Mouse (Mus musculus): ENCODE data around the gene Ifrd1. TPM values are rescaled to one million over a fixed set of nuclear protein-coding genes. Genes with fewer than 3 reads are reported as not detected.

The Ifrd1 gene
- polyA plus RNA-seq, 1 experiment from 2014 or later, result 106 TPM

Other genes starting within 250 kb of the Ifrd1 start
- gene Arl4a, start 210.5 kb downstream of the Ifrd1 start, polyA plus RNA-seq (2018), result 8.2 to 12.8 TPM (median 10.7 TPM) in 3 replicates
- 0.18 to 1.1 TPM (median 0.27 TPM) in 3 replicates for gene Scin, start 114.3 kb downstream of the Ifrd1 start, polyA plus RNA-seq (2018)
- not detected in 3 replicates for gene Lsmem1, start 49.0 kb downstream of the Ifrd1 start, polyA plus RNA-seq (2018)
- 17.0 to 19.6 TPM (median 18.5 TPM) in 3 replicates for gene Zfp277, start 197.4 kb upstream of the Ifrd1 start, polyA plus RNA-seq (2018)
- gene Dock4, start 197.4 kb upstream of the Ifrd1 start, polyA plus RNA-seq (2018), result 4.8 to 16.2 TPM (median 7.7 TPM) in 3 replicates

Data from macrophage (primary cell).